Mouse (Mus musculus): ENCODE measurements at regions not wholly inside any gene's neighbourhood (a gene's known extent, or its start where the extent isn't known, plus 50 kb on each side); places are given as distances from the start of the nearest gene placed in this dataset.

- DNase-seq (ENCODE audit: low read depth, low spot score) = no peak
These were observed 1636.7 kb downstream of the Efnb2 start for GRCm38 (mm10) chr8:7024336-7024735.

GRCm38 (mm10) chr8:7011881-7012280, 1649.2 kb downstream of the Efnb2 start:
- DNase-seq (ENCODE audit: low read depth, low spot score) = peak; percentile 87

DNA sequence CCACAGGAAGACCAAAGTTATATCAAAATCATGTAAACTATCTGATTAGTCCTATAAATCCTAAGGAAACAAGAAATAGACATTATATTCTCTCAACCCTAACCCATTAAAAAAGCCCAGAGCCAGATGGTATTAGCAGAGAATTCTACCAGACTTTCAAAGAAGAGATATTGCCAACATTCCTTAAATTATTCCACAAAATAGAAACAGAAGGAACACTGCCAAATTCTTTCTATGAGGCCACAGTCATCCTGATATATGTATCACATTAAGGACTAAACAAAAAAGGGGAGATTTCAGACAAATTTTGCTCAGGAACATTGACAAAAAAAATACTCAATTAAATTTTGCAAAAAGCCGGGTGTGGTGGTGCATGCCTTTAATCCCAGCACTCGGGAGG, 1669.5 kb downstream of the Efnb2 start:
- DNase-seq (ENCODE audit: low read depth, low spot score) = peak; percentile 56

DNA sequence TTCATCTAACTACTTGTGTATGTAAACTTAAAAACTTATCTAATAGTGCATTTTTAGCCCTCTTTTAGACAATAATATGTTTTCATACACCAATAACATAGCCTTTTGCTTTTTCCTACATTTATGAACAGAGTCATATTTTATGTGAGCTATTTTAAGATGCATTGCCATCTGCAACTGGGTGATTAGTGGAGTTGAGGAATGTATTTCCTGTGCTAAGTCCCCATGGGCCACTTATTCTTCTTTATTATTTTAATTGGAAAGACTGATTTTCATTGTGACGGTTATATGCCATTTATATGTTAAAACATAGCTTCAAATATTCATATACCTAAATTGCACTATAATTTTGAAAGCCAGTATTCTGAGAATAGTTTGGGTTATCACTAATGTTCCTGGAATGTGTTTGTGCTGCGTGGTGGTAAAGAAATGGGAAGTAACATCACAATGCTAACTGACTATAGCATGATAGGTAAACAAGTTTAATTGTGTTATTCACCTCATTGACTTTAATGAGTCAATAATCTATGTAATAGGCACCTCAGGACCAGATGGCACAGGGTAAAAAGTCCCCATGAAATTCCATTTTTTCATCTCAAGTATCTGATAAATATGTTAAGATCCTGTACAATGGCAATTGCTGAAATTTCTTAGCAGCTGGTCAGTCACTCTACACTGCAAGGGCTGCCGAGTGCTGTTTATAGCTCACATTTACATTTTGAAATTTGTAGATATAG, 1671.5 kb downstream of the Efnb2 start:
- DNase-seq (ENCODE audit: low read depth, low spot score) = no peak

DNA sequence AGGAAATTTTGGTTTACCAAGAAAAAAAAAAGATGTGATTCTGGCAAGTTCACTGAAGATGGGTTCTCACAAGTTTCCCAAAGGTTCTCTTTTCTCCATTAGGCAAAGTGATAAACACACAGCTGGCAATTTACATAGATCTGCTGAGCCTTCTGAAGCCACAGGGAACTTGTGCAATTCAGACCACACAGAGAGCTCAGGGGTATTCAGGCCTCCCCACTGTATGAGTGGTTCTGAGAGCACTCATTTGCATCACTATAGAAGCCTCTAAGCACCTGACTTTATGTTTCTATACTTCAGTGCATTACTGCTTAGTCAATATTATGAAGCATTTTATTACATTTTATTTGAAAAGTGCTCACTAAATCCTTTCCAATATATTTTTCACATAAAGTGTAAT, 1687.1 kb downstream of the Efnb2 start:
- no peak for DNase-seq (ENCODE audit: low read depth, low spot score)

DNA sequence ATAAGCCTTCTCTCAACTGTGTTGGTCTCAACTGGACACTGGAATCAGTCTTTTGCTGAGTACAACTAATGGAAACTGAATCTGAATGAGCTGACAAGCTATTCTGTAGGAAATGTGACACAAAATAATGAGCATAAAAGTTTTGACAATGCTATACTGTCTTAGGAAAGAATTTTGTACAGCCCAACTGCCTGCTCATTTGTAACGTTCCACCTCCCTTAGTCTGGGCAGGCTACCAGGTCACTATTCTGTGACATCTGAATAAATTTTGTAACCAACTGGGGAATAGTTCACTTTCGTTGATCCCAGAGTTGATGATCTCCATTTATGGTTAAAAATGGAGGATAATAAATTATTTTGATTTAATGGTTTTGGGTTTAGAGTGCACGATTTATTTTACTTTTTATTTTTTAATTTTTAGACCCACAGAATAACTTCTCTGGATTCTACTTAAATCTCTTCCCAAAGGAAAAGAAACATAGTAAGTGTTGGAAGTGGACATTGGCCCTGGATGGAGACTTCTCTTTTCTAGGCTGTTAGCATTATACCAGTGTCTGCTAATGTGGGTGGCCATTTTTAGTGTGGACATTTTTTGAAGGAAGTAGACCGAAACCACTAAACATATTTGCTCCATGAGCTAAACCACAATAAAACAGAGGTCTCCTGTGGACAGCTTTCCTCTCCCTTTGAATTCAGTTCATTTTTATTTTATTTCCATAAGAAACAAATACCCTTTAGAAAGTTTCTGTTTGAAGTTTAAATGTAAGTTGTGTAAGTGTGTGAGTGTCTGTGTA, 1697.8 kb downstream of the Efnb2 start:
- peak; percentile 37 for DNase-seq (ENCODE audit: low read depth, low spot score)

- no peak for DNase-seq (ENCODE audit: low read depth, low spot score)
These were observed 1703.0 kb downstream of the Efnb2 start for GRCm38 (mm10) chr8:6958086-6958485.

DNA sequence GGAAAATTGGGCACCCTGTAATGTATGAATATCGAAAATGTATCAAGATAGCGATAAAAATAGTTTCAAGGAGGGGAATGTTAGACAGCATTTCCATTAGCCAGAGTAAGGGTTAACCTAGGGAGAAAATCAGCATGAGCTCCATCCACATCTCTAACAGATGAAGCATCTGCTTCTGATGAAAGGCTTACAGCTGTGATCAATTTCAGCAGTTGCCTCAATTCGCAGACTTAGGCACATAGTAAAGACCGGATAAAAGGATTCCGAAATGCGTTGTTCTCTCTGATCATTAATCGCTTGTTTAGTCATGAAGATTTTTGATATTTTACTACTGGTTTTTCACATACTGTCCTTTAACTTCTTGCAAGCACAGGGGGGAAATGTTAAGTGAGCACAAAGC, 1706.8 kb downstream of the Efnb2 start:
- DNase-seq (ENCODE audit: low read depth, low spot score) = no peak

DNA sequence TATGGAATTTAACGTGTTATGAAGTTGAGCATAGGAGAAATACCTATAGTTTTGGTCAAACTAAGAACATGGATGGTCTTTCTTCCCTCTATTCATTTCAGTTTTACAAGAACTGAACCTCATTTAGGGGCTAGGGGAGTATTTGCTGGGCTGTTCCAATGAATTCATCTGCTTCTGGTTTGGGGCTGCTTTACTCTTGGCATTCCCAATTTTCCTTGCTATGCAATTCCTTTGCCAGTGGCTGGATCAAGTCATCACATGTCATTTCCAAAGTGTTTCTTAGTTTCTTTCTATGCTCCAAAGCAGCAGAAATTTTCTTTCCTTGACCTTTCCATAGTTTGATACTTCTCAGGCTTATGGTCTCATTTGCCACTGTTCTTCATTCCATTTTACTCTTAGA, 1738.6 kb downstream of the Efnb2 start:
- no peak for DNase-seq (ENCODE audit: low read depth, low spot score)

DNA sequence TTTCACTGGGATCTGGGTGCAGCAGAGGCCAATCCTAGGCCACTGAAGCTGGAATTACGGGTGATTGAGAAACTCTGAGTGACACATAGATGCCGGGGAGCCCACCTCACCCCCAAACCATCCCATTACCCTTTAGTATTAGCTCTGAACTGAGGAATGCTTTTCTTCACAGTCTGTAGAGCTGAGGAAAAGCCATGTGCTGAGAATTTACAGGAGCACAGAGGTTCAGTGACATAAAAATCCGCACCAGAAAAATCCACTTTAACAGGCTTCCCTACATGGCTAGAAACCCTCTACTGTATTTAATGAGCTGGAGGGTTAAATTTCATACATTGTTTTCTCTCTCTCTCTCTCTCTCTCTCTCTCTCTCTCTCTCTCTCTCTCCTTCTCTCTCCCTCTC, 1753.4 kb downstream of the Efnb2 start:
- DNase-seq (ENCODE audit: low read depth, low spot score) = no peak

DNA sequence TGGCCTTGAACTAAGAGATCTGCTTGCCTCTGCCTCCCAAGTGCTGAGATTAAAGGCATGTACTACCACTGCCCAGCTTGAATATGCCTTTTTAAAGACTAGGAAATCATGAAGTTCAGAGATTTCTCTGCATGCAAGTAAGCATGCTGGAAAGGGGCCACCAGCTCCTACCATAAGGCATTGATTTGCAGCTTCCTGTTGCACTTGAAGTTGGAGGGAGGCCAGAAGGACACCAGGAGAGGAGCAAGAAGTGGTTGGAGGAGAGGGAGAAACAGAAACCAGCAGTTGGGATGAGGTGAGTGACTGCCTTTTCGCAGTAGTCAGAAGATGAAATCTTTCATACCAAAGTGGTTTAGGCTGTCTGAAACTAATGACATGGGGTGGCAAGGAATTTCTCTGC, 1769.6 kb downstream of the Efnb2 start:
- DNase-seq (ENCODE audit: low read depth, low spot score) = peak; percentile 93

- no peak for DNase-seq (ENCODE audit: low read depth, low spot score)
These were observed 1774.2 kb downstream of the Efnb2 start for GRCm38 (mm10) chr8:6886779-6887402.

GRCm38 (mm10) chr8:6884828-6885227, 1776.2 kb downstream of the Efnb2 start:
- DNase-seq (ENCODE audit: low read depth, low spot score) = no peak

- DNase-seq (ENCODE audit: low read depth, low spot score) = no peak
These were observed 1777.5 kb upstream of the Slc10a2 start for GRCm38 (mm10) chr8:6882626-6883025.
